Mouse (Mus musculus) olfactory bulb, adult 2 months (tissue): ENCODE results near the gene 1700109H08Rik.

ENCODE experiments used
- CTCF ChIP-seq: fragments of 200-500 bp; IDR thresholded peaks from 2 replicates; pipeline ENCODE4 v1.5.1; 2012; ENCODE audit warnings: low read depth, mild to moderate bottlenecking, low read length, moderate library complexity; ENCODE audit not compliant: insufficient read depth
- POLR2A ChIP-seq: fragments of 200-500 bp; IDR thresholded peaks from 2 replicates; pipeline ENCODE4 v1.6.1; 2012; ENCODE audit warnings: mild to moderate bottlenecking, low read depth, low read length, moderate library complexity; ENCODE audit not compliant: insufficient read depth

- no peak for TF ChIP-seq POLR2A
- TF ChIP-seq CTCF, result no peak
Measured at GRCm38 (mm10) chr5:3544480-3544769, 26.9 kb upstream of the 1700109H08Rik start.
